Mouse (Mus musculus): ENCODE results near the gene Nfkb1.

Gene Nfkb1

DNA sequence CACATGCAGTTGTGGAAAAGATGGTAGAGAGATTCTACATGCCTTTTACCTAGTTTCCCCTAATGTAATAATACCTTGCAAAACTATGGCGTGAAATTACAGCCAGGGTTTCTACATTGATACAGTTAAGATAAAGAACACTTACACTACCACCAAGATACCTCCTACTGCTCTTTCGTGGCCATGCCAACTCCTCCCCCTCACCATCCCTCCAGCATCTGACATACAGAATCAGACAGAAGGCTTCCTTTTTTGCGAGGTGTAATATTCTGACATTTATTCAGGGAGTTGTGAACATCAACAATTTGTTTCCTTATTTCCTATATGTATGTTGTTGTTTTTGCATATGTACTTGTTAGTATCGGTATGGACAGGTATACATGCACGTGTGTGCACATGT is 11.3 kb upstream of the Nfkb1 start:
- no peak for DNase-seq (ENCODE audit: low read depth, low spot score)

DNA sequence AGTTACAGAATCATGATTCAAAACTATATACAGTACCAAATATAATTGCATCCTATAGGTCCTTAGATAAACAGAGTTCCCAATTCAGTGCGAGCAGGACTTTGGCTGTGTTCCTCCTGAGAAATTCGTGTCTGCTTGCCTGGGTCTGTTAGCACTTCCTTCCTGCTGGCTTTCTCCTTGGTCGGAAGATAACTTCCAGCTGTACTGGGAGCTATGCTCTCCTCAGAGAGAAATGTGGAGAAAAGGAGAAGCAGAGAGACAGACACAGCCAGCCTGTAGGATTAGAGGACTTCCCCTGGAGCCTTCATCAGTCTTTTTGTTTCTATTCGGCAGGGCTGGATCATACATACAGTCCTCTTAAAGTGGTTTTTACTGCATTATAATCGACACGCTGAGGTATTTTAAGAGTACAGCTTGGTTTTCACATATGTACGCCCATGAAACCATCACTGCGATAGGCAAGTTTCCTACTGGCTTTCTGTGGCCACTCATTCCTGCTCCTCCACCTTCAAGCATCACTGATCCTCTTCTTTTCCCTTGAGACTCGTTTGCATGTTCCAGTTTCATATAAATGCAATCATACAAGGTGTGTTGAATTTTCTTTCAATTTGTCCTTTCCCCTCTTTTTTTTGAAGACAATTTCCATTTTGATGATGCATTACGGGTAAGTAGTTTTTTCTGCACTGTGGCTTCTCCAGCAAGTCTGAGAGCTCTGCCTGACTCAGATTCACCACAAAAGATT is 8.3 kb upstream of the Nfkb1 start:
- no peak for DNase-seq (ENCODE audit: low read depth, low spot score)

DNA sequence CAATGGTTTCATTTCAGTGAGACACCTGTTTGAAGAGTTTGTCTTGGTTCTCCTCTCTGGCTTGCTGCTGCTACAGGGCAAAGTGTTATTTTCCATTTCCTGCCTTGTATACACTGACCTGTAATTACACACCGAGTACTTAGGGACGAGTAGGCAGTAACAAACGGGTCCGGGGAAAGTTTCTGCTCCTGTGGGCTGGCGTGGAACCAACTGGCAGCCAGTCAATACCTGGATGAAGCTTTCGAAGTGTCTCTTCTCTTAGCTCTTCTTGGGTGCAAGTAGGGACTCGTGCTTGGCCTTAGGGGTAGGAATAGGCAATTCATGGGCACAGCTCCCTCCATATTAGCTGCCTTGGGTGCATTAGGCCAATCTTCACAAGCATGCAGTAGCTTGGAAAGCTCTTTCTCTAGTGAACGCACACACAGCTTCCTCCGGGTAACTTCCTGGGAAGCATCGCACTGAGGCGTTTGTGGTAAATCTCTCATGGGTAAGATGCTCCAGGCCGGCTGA is 7.2 kb upstream of the Nfkb1 start:
- DNase-seq (ENCODE audit: low read depth, low spot score): no peak

DNA sequence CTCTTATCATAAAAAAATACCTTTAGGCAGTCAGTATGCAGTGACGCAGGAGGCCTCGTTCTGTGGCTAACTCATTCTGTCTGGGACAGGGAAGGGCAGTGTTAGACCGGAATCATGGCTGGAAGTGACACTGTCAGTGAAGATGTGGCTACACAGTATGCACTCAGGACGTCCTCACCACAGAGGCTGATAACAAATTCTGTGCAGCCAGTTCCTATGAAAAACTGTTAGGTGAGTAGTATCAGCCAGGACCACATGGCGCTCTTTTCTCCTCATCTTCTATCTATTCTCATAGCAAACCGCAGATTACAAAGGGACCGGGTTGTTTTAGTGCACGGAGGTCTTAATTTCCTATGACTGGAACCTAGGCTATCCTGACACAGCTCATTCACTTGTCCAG is 4.9 kb upstream of the Nfkb1 start:
- no peak for DNase-seq (ENCODE audit: low read depth, low spot score)

DNA sequence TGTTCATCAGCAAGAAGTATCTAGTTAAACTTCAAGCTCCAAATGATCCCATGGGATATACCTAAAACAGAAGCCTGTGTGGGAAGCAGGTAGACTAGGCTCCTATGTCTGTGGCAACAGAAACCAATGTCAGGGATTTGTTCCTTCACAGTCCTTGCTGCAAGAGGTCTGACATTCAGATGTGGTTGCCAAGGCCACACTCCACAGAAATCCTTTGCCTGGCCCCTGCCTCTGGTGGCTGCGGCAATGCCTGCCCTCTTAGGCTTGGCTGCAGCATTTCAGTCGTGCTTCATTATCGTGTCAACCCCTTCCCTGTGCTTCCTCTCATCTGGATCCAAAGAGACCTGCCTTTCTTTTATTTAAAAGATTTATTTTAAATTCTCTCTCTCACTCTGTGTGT is 1.7 kb upstream of the Nfkb1 start:
- no peak for DNase-seq (ENCODE audit: low read depth, low spot score)

DNA sequence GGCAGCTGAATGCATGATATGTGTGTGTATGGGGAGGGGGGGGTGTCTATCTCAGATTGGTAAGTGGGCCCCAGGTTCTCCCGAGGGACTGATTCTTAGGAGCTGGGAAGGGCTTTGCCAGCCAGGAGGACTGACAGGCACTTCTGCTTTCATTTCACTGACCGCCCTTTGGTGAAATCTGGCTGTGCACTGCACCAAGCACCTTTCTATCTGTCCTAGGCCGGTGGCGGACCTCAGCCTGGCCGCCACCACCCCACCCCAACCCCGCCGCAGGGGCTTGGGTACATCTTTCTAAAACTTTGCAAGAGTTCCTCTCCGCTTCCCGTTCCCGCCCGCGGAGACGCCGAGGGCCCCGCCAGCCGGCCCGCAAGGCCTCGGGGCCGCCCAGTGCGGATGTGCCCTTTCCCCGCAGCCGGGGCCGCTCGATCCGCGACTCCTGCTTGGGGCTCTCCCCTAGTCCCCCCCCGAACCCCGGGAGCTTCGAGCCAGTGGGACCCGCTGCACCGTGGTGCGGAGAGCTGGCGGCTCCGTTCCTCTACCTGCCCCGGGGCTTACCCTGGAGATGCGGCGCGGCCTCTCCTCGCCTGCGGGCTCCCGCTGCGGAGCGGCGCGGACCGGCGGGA is 668 bp downstream of the Nfkb1 start:
- no peak for DNase-seq (ENCODE audit: low read depth, low spot score)

DNA sequence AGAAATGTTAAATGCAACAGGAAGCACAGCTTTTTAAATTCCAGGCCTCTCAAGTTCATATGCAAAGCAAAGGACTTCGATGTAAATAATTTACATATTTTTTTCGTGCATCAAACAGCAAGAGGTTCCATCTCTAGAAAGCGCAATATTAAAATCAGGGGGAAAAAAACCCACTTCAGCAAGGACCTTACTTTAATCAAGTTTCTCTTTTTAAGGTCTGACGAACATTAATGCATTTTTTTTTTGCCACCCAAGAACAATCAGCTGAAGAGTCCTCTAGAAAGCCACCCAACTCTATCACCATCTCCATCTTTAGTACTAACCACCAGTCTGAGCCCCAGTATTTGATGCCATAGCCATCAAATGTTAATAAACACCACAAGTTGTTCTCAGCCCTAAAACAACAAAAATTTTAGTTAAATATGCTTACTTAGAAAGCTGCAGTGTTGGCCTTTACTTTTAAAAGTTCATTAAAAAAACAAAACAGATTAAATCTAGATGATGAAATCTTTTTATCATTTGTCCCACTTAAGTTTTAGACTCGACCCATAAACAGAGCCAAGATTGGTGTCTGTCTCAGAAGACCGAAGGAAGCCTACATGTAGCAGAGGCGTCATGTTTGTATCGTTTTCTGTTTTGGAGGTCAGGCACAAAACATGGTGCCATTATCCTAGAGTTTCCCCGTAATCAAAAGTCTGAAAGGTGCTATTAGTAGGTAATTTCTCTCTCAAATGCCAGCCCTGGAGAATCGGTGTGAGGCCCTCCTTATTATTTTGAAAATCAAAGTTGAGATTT is 1.4 kb downstream of the Nfkb1 start:
- no peak for DNase-seq (ENCODE audit: low read depth, low spot score)

DNA sequence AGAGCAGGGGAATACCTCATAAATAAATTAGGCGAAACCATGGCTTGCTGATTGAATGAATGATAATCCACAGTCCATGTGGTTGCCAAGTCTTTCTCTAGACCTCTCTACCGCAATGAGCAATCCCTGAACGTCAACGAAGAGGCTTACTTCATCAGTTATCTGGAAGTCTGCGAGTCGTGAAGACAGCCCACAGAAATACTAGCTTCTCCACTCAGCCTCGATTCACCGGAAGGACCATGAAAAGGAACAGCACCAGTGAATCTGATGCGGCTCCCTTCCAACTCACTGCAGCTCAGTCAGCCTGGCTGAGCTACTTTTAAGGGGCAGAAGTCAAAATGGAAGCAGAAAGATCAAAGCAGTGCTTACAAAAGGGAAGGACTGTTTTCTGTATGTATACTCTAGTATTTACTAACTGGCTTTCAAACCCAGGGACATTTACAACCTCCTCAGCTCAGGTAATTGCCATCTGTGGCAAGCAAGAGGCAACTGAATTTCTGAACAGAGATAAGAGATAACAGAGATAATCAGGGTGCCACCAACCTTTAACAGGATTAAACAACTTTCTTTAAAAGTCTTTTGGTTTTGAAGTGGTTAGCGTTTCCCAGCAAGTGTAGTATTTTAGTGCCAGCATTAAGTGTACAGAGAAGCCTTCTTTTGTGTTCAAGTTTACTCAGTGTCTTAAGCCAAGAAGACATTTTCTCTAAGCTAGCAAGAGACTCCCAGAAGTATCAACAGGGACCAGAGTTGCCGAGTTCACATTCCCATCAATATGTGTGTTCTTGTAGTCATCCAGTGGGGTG is 2.2 kb downstream of the Nfkb1 start:
- DNase-seq (ENCODE audit: low read depth, low spot score): no peak

DNA sequence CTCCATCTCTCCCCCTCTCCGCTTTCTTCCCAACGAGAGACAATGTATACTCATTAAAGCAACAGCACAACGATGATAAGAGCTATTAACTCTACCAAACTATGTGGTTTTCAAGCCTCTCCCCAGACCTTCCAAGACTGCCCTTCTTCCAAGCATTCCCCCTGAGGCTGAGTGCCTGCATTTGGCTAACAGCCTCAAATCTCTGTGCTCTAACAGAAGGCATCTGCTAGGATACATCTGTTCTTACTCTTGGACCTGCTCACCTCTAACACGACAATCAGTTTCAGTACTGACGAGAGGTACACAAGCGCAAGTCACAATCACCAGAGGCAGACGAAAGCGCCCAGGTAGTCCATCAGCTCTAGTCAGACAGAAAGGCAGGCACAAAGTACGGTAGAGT is 3.4 kb downstream of the Nfkb1 start:
- no peak for DNase-seq (ENCODE audit: low read depth, low spot score)

DNA sequence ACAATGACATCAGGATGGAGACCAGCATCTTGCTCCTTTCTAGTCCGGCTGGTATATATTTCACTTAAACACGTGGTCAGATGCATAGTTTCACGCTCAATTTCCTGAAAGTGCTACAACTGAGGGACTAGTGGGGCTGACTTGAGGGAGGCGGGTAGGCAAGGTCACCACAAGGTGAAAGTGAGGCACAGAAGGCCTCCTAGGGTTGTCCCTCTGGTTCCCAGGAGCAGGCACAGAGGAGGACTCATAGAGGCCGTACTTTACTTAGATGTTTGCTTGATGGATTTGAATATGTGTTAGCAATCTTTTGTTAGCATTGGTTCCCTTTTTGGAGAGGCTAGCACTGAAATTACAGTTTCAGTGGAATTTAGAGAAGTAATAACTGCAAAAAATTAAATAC is 4.9 kb downstream of the Nfkb1 start:
- no peak for DNase-seq (ENCODE audit: low read depth, low spot score)

DNA sequence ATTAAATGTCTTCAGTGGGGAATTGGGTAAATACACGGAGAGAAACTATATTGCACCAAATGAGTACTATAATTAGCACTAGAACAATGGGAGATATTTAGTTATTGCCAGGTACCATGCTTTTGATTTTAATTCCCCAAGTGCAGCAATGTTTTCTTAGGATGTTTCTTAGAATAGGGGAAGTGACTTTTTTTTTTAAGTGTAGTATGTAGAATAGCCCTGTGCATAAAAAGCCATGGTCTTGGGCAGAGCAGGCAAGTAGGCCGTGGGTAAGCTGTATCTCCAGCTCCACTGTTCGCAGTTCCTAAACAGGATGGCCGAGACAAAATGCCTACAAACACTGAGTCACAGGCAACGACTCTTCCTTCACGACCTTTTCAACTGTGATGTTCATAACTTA is 8.1 kb downstream of the Nfkb1 start:
- DNase-seq (ENCODE audit: low read depth, low spot score): no peak

DNA sequence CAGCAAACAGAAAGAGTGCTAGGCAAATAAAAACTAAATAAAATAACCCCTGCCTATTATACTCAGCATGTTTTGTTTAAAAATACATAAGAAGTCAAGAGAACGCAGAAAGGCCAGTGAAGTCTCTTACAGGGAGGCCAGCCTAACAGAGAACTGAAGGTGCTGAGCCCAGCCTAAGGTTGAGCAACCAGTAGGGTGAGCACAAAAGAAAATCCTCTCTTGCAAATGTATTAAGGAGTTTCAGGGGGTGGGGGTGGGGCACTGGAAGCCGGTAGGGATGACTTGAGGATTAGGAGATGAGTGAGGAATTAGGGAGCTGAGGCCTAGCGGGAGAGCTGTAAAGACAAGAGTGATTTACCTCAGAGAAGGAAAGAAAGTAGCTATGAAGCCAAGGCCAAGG is 9.1 kb downstream of the Nfkb1 start:
- DNase-seq (ENCODE audit: low read depth, low spot score): no peak

DNA sequence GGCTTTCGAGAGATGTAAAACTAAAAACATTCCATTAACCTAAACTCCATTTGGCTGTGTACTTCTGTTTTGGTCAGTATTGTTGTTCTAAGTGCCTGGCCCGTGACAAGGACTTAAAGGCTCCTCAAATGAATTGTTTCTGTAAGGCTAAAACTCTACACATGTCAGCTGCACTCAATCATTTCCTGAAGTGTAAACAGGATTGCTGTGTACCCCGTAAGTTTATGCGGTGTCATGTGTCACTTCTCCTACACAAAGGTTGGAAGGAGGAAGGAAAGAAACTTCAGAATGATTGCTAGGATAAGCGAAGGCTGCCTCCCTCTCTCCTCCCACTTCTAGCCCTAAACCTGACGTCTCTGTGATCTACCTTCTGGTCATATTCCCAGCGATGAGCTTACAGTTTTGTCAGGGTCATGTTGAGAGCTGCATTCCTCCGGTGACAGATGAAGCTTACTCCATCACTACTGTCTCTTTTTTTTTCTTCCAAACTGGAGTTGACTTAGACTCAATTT is 10.0 kb downstream of the Nfkb1 start:
- no peak for DNase-seq (ENCODE audit: low read depth, low spot score)

DNA sequence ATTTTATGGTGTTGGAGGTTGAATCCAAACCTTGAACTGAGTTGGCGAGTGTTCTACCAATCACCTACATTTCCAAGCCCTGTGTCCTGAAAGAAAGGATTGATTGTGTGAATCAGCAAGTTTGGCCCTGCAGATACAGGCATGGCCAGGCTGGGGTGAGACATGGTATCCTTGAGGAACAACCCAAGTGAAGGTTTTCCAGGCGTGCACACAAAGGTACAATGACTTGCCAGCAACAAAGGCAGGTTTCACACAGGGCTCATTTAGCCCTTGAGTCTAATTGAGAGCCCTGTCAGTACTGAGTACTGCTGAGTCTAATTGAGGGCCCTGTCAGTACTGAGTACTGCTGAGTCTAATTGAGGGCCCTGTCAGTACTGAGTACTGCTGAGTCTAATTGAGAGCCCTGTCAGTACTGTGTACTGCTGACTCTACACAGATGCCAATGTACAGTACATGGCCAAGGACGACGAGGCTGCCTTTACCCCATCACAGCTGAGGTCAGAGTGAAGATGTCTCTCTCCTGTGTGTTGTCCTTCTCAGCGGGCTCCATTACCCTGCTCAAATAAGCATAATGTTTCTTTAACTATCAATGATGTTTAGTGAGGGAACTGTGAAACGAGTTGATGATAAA is 11.0 kb downstream of the Nfkb1 start:
- DNase-seq (ENCODE audit: low read depth, low spot score): no peak

DNA sequence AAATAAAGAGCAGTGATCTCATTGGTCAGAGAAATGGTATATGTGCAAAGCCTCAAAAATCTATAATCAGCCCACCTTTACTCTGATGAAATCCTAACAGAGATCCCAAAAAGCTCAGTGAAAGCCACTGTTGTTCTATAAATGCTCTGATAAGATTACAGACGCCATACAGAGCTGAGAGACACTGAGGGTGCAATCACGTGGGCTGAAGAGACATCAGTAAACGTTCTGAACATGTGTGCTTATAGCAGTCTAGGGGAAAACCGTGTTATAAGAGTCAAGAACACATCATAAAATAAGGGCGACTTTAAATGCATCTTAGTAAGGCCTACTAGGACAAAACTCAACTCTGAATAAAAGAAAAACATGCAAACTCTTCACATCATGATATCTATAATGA is 14.3 kb downstream of the Nfkb1 start:
- DNase-seq (ENCODE audit: low read depth, low spot score): no peak

DNA sequence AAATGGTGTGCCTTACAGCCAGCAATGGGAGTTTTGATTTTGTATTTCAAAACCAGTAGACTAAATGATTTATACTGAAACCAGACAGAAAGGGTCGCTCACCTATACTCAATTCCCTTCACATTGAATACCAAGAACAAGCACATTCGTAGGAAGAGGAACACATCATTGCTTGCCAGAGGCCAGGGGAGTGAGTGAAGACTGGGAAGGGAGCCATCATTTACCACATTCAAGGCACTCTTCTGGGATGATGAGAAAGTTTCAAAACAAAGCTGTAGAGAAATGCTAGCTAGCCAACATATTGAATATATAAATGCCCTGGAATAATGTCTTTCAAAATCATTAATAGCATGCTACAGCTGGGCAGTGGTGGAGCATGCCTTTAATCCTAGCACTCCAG is 15.0 kb downstream of the Nfkb1 start:
- no peak for DNase-seq (ENCODE audit: low read depth, low spot score)

DNA sequence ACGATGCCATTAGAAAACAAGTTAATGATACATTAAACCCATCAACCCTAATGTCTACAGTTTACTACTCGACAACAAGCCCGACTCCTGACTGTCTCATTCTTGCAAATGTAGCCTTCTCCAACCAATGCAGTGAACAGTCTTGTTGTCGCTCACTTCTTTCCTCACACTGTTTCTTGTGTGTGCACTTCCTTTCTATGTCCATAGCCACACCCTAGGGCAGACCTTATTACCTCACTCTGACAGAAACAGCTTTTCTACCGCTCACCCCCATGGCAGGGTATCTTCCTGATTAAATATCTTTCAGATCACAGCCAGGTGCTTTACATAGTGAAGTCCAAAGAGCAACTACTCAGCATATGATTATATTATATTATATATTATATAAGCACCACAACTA is 15.9 kb downstream of the Nfkb1 start:
- DNase-seq (ENCODE audit: low read depth, low spot score): no peak

DNA sequence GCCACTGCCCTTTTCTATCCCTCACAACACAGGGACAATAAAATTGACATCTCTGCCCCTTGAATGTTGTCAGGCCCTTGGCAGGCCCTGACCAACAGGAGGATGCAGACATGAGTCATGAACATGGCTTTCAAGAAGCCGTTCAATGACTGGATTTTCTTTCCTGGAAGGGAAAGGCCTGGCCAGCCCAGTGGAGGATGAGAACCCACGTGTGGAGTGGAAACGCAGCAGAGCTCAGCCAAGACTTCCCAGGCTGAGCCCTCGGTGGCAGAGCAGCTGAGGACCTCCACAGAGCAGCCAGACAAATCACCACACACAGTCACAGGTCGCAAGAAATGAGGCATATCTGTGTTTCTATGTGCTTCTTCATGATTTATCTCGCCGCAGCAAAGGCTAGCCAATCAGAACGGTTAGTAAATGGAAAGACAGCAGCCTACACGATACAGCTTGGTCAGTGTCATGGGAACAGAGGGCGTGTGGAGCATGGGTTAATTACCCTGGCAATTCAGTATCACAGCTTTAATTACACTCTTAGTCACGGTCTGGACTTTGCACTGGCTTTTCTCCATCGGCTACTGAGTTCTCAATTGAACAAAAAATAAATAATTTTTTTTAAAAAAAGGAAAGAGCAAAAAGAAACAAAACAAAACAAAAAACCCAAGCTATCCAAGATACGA is 16.5 kb downstream of the Nfkb1 start:
- DNase-seq (ENCODE audit: low read depth, low spot score): no peak

DNA sequence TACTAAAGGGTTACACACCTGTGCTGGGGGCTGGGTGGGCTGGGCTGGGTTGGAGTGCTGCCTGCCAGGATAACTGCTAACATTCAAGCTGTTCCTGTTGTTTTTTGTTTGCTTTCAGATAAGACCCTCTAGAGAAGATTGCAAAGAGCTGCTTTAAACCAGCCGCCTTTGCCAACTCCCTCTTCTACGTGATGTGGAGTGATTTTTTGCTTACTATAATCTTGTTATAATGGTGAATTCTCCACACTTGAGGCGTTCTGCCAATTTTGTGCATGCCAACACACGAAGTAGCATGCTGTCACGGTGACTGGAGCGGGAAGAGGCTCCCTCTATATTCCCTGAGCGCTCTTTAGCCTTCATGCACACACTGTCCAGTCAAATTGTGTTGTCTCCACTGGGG is 17.7 kb downstream of the Nfkb1 start:
- no peak for DNase-seq (ENCODE audit: low read depth, low spot score)

DNA sequence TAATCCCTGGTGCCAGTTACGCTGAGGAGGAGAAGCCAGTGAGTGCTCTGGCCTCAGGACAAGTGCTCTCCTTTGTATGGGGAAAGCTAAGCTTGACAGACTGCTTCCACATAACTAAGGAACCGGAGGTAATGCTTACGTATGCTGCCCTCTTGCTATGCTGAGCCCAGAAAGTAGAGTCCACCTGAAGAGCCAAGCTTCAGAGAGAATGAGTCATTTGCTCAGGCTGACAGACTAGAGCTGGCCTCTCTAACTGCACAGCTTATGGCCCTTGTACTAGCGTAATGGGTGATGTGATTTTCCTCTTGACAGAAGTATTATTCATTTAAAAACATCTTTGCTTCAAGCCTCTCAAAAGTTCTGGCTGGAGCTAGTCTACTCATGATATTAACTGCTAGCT is 18.3 kb downstream of the Nfkb1 start:
- no peak for DNase-seq (ENCODE audit: low read depth, low spot score)

DNA sequence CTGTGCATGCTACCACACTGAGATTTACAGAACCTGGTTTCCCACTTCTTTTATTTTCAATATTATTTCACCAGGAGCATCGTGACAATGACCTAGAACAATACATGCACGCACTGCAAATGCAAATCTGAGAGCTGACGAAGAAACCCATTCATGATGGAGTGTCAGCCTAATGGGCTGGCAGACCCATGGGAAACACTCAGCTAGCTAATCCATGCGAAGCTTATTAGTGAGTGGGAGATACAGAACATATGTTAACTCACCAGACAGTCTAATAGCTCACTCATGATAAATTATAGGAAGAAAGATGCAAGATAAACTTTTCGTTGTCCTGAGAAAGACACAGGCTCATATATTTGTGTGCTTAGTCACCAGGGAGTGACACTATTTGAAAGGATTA is 19.2 kb downstream of the Nfkb1 start:
- DNase-seq (ENCODE audit: low read depth, low spot score): no peak
